Mouse (Mus musculus): ENCODE measurements around the gene Myo1e. TPM values are rescaled to one million over a fixed set of nuclear protein-coding genes. Genes with fewer than 3 reads are reported as not detected.

Gene Myo1e
- total and polyA plus RNA-seq, 3 experiments, result 82.3 to 186 (median 98.7) TPM

DNA sequence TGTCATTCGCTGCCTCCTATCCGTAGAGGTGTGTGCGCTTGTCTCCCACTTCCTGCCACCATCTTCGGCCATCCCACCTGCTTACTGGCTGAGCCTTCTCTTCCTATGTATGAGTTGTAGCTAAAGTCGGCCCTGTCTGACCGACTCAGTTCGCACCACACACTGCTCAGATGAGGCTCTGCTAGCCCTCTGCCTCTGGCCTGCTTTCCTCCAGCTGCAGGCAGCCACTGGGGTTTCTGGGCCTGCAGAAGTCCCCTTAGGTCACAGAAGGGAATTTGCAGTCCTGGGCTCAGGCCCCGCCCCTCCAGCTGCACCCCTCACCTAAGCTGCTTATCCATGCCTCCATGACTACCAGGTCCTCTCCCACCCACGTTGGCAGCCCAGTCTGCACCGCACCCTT is 39.3 kb downstream of the Myo1e start (continued):
- TF ChIP-seq TBP (conservative IDR thresholded peaks at IDR 0.05; ENCODE audit: low read depth, low read length), result peak; percentile 65; the same call in 1 of the 2 replicates
- peak; percentile 81 for TF ChIP-seq TCF12 (IDR thresholded peaks at IDR 0.05; ENCODE audit: low read depth, low read length)
- no peak for TF ChIP-seq HCFC1 (IDR thresholded peaks at IDR 0.05; ENCODE audit: low read depth, low read length)
- TF ChIP-seq MEF2A (IDR thresholded peaks at IDR 0.05; ENCODE audit: borderline replicate concordance, low read depth, low read length), result peak; percentile 52; the same call in 1 of the 2 replicates
- peak; percentile 52 for TF ChIP-seq ETS1 (conservative IDR thresholded peaks at IDR 0.05; ENCODE audit: low read depth, low read length)
- no peak for TF ChIP-seq USF2 (conservative IDR thresholded peaks at IDR 0.05; ENCODE audit: low read depth, low read length)
- TF ChIP-seq PAX5 (IDR thresholded peaks at IDR 0.05; ENCODE audit: low read length), result no peak
- TF ChIP-seq ZC3H11A (IDR thresholded peaks at IDR 0.05; ENCODE audit: low read depth, low read length), result no peak
- TF ChIP-seq MYC (IDR thresholded peaks at IDR 0.05; ENCODE audit: low read depth, low read length), result peak; percentile 66; the same call in 1 of the 2 replicates
- no peak for TF ChIP-seq NRF1 (IDR thresholded peaks at IDR 0.05; ENCODE audit: low read depth, low read length)

DNA sequence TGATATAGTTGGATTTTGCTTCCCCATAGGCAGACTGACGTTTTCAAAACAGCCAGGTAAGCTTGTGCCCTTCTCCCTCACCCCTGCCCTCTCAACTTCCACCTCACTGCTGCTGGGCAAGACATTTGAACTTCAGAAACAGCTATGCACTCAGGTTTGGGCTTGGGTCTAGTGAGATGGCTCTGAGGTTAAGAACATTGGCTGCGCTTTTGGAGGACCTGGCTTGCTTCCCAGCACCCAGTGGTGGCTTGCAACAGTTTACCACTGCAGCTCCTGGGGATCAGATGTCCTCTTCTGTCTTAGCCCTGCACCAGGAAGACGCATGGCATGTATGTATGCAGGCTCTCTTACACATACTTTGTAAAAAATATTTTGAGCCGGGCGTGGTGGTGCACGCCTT is 40.9 kb downstream of the Myo1e start:
- in situ Hi-C loops (cut with MboI; ENCODE audit: low pct_ligation_motif_present, low pct_unique_long_range_greater_than_20kb, low sequenced_read_pairs), result no loop called here
- H3K27me3 ChIP-seq (replicated peaks), result no peaks in the 10 kb centered on the region

DNA sequence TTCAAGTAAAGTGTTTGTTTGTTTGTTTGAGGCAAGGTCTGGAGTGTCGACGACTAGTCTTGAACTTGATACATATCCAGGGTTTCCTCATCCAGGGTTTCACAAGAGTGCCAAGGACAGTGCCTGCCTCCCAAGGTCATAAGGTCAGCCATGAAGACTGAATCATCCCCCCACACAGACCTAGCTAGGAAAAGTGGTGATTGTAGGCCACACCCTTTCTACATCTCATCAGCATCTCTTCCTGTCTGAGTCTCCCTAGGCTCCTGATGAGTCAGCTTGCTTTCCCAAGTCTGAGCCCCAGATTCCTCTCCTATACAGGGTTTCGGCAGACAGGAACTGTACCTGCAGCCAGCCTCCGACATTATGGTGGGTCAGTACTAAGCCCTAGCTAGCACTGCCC is 41.7 kb downstream of the Myo1e start:
- H3K4me1 ChIP-seq (ENCODE audit: control insufficient read depth in 1 of 2, insufficient read depth in 2 of 2), result peaks cover 42 to 93% of the 10 kb centered on the region in 2 experiments
- peak overlapping the region; percentile 78 for H3K27ac ChIP-seq (ENCODE audit: insufficient read depth, low read depth)

More for the DNA sequence above, 40.9 kb downstream of the Myo1e start:
- Histone ChIP-seq H3K9ac (ENCODE audit: insufficient read depth, low read depth) (no peak overlapping the region), H3K27ac (ENCODE audit: insufficient read depth, low read depth) (peak overlapping the region; percentile 45), H3K4me2 (ENCODE audit: insufficient read depth, low read depth, poor library complexity, severe bottlenecking) (no peak overlapping the region), H3K4me3 (replicated peaks in 1 of 3; ENCODE audit: low read depth in 2 of 3, low read length in 2 of 3, poor library complexity in 1 of 3) (no peak overlapping the region), H3K4me1 (ENCODE audit: control insufficient read depth in 1 of 2, insufficient read depth in 2 of 2) (peaks cover 40 to 94% of the 10 kb centered on the region in 2 experiments), H3K79me2 (replicated peaks; ENCODE audit: control insufficient read depth, extremely low read depth, insufficient read depth, poor library complexity, severe bottlenecking) (peaks cover 59% of the 10 kb centered on the region), H3K36me3 (replicated peaks in 1 of 2; ENCODE audit: control insufficient read depth in 1 of 2, insufficient read depth in 1 of 2, low read length in 1 of 2) (peaks cover 0 to 44% of the 10 kb centered on the region in 2 experiments), H3K9me3 (replicated peaks; ENCODE audit: low read length) (no peaks in the 10 kb centered on the region)
- dilution Hi-C loops (cut with MboI; ENCODE audit: extremely low pct_ligation_motif_present, extremely low pct_unique_long_range_greater_than_20kb, low sequenced_read_pairs), result no loop called here
- TF ChIP-seq NELFE (IDR thresholded peaks at IDR 0.05; ENCODE audit: low read depth, low read length), result no peak
- TF ChIP-seq BHLHE40 (IDR thresholded peaks at IDR 0.05; ENCODE audit: low read depth, low read length), result no peak
- TF ChIP-seq JUND (conservative IDR thresholded peaks at IDR 0.05; ENCODE audit: low read depth, low read length), result no peak
- TF ChIP-seq MAX (IDR thresholded peaks at IDR 0.05; ENCODE audit: low read length), result no peak
- no peak for TF ChIP-seq TCF12 (IDR thresholded peaks at IDR 0.05; ENCODE audit: low read depth, low read length)
- no peak for TF ChIP-seq MYC (IDR thresholded peaks at IDR 0.05; ENCODE audit: low read depth, low read length)
- TF ChIP-seq RCOR1 (conservative IDR thresholded peaks at IDR 0.05; ENCODE audit: low read depth, low read length), result no peak
- no peak for TF ChIP-seq MXI1 (IDR thresholded peaks at IDR 0.05; ENCODE audit: low read depth, low read length)
- TF ChIP-seq ZC3H11A (IDR thresholded peaks at IDR 0.05; ENCODE audit: low read depth, low read length), result no peak
- no peak for TF ChIP-seq ZKSCAN1 (IDR thresholded peaks at IDR 0.05; ENCODE audit: borderline replicate concordance, low read depth, low read length)
- no peak for TF ChIP-seq MAFK (IDR thresholded peaks at IDR 0.05; ENCODE audit: insufficient replicate concordance, low read length)
- TF ChIP-seq NRF1 (IDR thresholded peaks at IDR 0.05; ENCODE audit: low read depth, low read length), result no peak
- TF ChIP-seq IRF4 (IDR thresholded peaks at IDR 0.05; ENCODE audit: low read depth, low read length), result no peak
- no peak for TF ChIP-seq ELF1 (IDR thresholded peaks at IDR 0.05; ENCODE audit: low read depth, low read length)
- DNase-seq (ENCODE audit: extremely low read depth), result no peak

More for the DNA sequence above, 41.7 kb downstream of the Myo1e start:
- Histone ChIP-seq H3K9me3 (replicated peaks; ENCODE audit: low read length) (no peaks in the 10 kb centered on the region), H3K79me2 (replicated peaks; ENCODE audit: control insufficient read depth, extremely low read depth, insufficient read depth, poor library complexity, severe bottlenecking) (peaks cover 58% of the 10 kb centered on the region), H3K9ac (ENCODE audit: insufficient read depth, low read depth) (no peak overlapping the region), H3K4me3 (replicated peaks in 1 of 3; ENCODE audit: low read depth in 2 of 3, low read length in 2 of 3, poor library complexity in 1 of 3) (no peak overlapping the region), H3K27me3 (replicated peaks) (no peaks in the 10 kb centered on the region), H3K4me2 (ENCODE audit: insufficient read depth, low read depth, poor library complexity, severe bottlenecking) (no peak overlapping the region), H3K36me3 (replicated peaks in 1 of 2; ENCODE audit: control insufficient read depth in 1 of 2, insufficient read depth in 1 of 2, low read length in 1 of 2) (peaks cover 0 to 50% of the 10 kb centered on the region in 2 experiments)
- TF ChIP-seq POLR2A (IDR thresholded peaks at IDR 0.05; ENCODE audit: low read depth, low read length) (0 out of 2 replicates have a peak, but pooled peaks have one; percentile 17), ZKSCAN1 (IDR thresholded peaks at IDR 0.05; ENCODE audit: borderline replicate concordance, low read depth, low read length) (no peak), ELF1 (IDR thresholded peaks at IDR 0.05; ENCODE audit: low read depth, low read length) (0 out of 2 replicates have a peak, but pooled peaks have one; percentile 11)
- dilution Hi-C loops (cut with MboI; ENCODE audit: extremely low pct_ligation_motif_present, extremely low pct_unique_long_range_greater_than_20kb, low sequenced_read_pairs), result no loop called here
- in situ Hi-C loops (cut with MboI; ENCODE audit: low pct_ligation_motif_present, low pct_unique_long_range_greater_than_20kb, low sequenced_read_pairs), result no loop called here
- no peak for DNase-seq (ENCODE audit: extremely low read depth)
